Mouse (Mus musculus) lung, embryonic 14.5 days (tissue): ENCODE data around the gene Cenpc1. TPM values are rescaled to one million over a fixed set of nuclear protein-coding genes. Genes with fewer than 3 reads are reported as not detected.

Experiments used
- ATAC-seq: fragments of 200-750 bp; cut with Nextera tagmentation; 2 replicates; pipeline ENCODE4 v1.8.0; 2017; ENCODE audit warnings: mild to moderate bottlenecking, moderate TSS enrichment, moderate library complexity; ENCODE audit not compliant: insufficient read depth
- DNase-seq: peaks from one replicate; pipeline ENCODE4 v3.0.0-alpha.2; 2015
- H3K27ac ChIP-seq: fragments of 300-500 bp; sonication (generic); 2 replicates; pipeline ENCODE4 v1.5.1; 2014; ENCODE audit warnings: low read depth, mild to moderate bottlenecking, moderate library complexity
- H3K27me3 ChIP-seq: fragments of 300-500 bp; sonication (generic); 2 replicates; pipeline ENCODE4 v1.6.1; 2014; ENCODE audit warnings: low read length, control low read depth; ENCODE audit not compliant: insufficient read depth
- H3K36me3 ChIP-seq: fragments of 300-500 bp; sonication (generic); 2 replicates; pipeline ENCODE4 v1.6.1; 2014; ENCODE audit warnings: control low read depth; ENCODE audit not compliant: insufficient read depth
- H3K4me1 ChIP-seq: fragments of 300-500 bp; sonication (generic); 2 replicates; pipeline ENCODE4 v1.6.1; 2014; ENCODE audit warnings: antibody characterized with exemption, control low read depth; ENCODE audit not compliant: insufficient read depth
- H3K4me2 ChIP-seq: fragments of 300-500 bp; sonication (generic); 2 replicates; pipeline ENCODE4 v1.6.1; 2014; ENCODE audit warnings: mild to moderate bottlenecking
- H3K4me3 ChIP-seq: fragments of 300-500 bp; sonication (generic); 2 replicates; pipeline ENCODE4 v1.5.1; 2014; ENCODE audit warnings: low read depth, low read length
- H3K9ac ChIP-seq: fragments of 300-500 bp; sonication (generic); 2 replicates; pipeline ENCODE4 v1.6.1; 2014
- H3K9me3 ChIP-seq: fragments of 300-500 bp; sonication (generic); 2 replicates; pipeline ENCODE4 v1.6.1; 2016; ENCODE audit warnings: low read depth, low read length, control low read depth
- CTCF ChIP-seq: IDR thresholded peaks from 2 replicates; pipeline ENCODE4 v1.5.1; 2016; ENCODE audit warnings: antibody characterized with exemption, low read depth
- WGBS: fragments of 180-500 bp; shearing (Covaris S2); extraction: QIAGEN DNeasy Blood & Tissue Kit; methylation state at CpG from one replicate; pipeline ENCODE4 v1.1.7; 2014; 5-methylcytosine and 5-hydroxymethylcytosine counted together
- polyA plus RNA-seq: library from polyadenylated mRNA; unstranded; fragments of >200 nt; fragmentation: Nextera tagmentation; extraction: Ambion mirVana; gene quantifications from 2 replicates; pipeline ENCODE4 v1.2.1, GENCODE M21; 2014

Gene Cenpc1
- polyA plus RNA-seq, 1 experiment from 2014 or later = 38.3 TPM

GRCm38 (mm10) chr5:86071538-86071937, 6.2 kb upstream of the Cenpc1 start, which contains the start of gene Stap1:
TSS of gene Stap1 (plus strand) at chr5:86071746.
- no peaks in the 10 kb centered on the region for H3K9me3 ChIP-seq
- no peak for TF ChIP-seq CTCF
- DNase-seq = no peak
- H3K4me1 ChIP-seq = no peaks in the 10 kb centered on the region
- H3K4me3 ChIP-seq = no peak within 1 kb of the TSS
- H3K36me3 ChIP-seq = no peaks in the 10 kb centered on the region
- 58% methylated on average over 7 of the region's 7 CpGs for WGBS
- no peak within 1 kb of the TSS for H3K4me2 ChIP-seq
- H3K27me3 ChIP-seq = no peaks in the 10 kb centered on the region
- H3K9ac ChIP-seq = no peak within 1 kb of the TSS
- H3K27ac ChIP-seq = no peak within 1 kb of the TSS
- no peak for ATAC-seq

DNA sequence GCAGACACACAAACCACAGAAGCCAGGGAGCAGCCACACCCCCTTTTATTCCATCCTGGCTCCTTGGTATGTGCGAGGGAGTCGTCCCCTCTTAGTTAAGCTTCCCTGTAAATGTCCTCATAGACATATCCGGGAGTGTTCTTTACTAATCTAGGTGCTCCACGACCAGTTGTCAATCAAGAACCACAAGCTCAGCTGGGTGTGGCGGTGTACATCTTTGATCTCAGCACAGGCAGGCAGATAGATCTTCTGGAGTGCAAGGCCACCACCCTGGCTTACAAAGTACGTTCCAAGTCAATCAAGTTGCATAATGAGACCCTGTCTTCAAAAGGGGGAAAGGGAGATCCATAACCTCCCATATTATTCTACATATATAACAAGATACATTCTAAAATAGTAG, 3.7 kb upstream of the Cenpc1 start:
- Histone ChIP-seq H3K4me1 (no peaks in the 10 kb centered on the region), H3K4me3 (no peak overlapping the region), H3K27me3 (no peaks in the 10 kb centered on the region), H3K36me3 (no peaks in the 10 kb centered on the region), H3K27ac (no peak overlapping the region), H3K4me2 (no peak overlapping the region), H3K9ac (no peak overlapping the region), H3K9me3 (no peaks in the 10 kb centered on the region)
- WGBS = 70% methylated on average over 6 of the region's 6 CpGs
- no peak for TF ChIP-seq CTCF
- DNase-seq = no peak
- no peak for ATAC-seq

DNA sequence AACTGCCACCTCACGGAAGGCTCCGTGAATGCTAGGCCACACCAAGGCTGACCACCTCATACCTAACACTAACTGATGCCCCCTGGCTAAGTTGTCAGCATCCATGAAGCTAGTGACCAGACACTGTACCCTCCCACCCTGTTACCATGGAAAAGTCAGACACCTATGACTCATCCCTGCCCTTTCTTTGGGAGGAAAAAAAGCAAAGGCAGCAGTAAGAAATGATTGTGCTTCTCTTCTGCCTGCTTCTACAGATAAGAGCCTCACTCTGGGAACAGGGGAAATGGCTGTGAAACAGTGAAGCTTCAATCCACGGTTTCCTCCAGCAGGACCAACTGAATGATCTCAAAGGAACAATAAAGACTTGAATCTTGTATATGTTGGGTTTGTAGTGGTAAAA, 3.1 kb upstream of the Cenpc1 start:
- TF ChIP-seq CTCF = no peak
- Histone ChIP-seq H3K4me2 (no peak overlapping the region), H3K9me3 (no peaks in the 10 kb centered on the region), H3K27me3 (no peaks in the 10 kb centered on the region), H3K4me1 (no peaks in the 10 kb centered on the region), H3K36me3 (no peaks in the 10 kb centered on the region), H3K27ac (no peak overlapping the region), H3K4me3 (no peak overlapping the region), H3K9ac (no peak overlapping the region)
- ATAC-seq (no peak), DNase-seq (no peak)
- WGBS = 71% methylated on average over 3 of the region's 3 CpGs

DNA sequence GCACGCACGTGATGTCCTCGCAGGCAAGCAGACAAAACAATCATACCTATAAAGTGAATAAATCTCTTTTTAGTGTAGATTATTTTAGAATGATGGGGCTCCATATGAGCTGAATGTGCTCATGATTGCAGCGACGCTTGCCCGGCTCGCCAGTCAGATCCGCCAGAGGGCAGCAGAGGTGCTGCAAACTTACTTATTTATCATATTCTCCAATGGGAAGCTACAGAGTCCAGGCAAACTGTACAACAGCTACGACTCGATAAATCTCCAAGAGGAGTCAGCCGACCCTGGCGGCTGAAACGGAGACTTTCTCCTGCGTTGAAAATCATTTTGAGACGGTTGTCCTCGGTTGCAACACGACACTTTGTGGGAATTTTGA, 1.2 kb upstream of the Cenpc1 start:
- peak overlapping the region; percentile 71 for H3K4me2 ChIP-seq
- no peaks in the 10 kb centered on the region for H3K4me1 ChIP-seq
- no peaks in the 10 kb centered on the region for H3K9me3 ChIP-seq
- H3K36me3 ChIP-seq = no peaks in the 10 kb centered on the region
- DNase-seq (peak; percentile 95), ATAC-seq (peak; percentile 51)
- H3K9ac ChIP-seq = peak overlapping the region; percentile 41
- peak overlapping the region; percentile 71 for H3K4me3 ChIP-seq
- H3K27me3 ChIP-seq = no peaks in the 10 kb centered on the region
- peak overlapping the region; percentile 32; the same call in 1 of the 2 replicates for H3K27ac ChIP-seq
- under 1% methylated on average over 17 of the region's 17 CpGs for WGBS
- TF ChIP-seq CTCF = peak; percentile 85

DNA sequence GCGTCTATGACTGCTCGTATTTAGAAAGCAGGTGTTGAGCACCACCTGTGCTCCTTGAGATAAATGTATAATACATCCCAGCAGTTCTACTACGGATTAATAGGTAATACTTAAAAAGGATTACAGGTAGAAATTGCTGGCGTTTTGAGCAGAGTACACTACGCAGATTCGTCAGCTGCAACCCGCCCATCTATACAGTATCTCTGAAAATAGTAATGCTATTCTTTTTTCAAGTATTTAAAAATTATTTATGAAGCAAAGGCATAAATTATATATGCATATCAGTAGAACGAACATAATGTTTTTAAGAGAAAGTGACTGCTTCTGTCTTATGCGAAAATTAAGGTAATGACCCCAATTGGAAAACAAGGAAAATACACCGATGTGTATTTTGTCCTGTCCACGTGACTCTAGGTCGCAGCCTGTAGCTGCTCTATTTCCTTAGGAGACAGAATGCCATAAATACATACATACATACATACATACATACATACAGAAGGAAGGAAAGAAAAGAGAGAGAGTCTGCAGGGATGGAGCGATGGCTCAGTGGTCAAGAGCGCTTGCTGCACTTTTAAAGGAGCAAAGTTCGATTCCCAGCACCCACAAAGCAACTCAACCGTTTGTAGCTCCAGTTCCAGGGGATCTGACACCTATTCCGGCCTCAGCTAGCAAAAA, 630 bp upstream of the Cenpc1 start:
- H3K9me3 ChIP-seq = no peaks in the 10 kb centered on the region

GRCm38 (mm10) chr5:86063501-86063900, 1.9 kb downstream of the Cenpc1 start:
- Histone ChIP-seq H3K27me3 (no peaks in the 10 kb centered on the region), H3K27ac (no peak overlapping the region), H3K4me3 (0 out of 2 replicates have a peak overlapping the region, but pooled peaks have one; percentile 71), H3K4me2 (peak overlapping the region; percentile 65), H3K9me3 (no peaks in the 10 kb centered on the region), H3K9ac (no peak overlapping the region), H3K36me3 (peaks cover 6% of the 10 kb centered on the region; the same call in 1 of the 2 replicates), H3K4me1 (no peaks in the 10 kb centered on the region)
- WGBS = 90% methylated on average over 1 of the region's 1 CpGs
- TF ChIP-seq CTCF = no peak
- no peak for DNase-seq
- no peak for ATAC-seq

More for the DNA sequence above, 630 bp upstream of the Cenpc1 start:
- H3K36me3 ChIP-seq = no peaks in the 10 kb centered on the region
- no peak for TF ChIP-seq CTCF
- peak overlapping the region; percentile 71 for H3K4me2 ChIP-seq
- under 1% methylated on average over 17 of the region's 17 CpGs for WGBS
- no peaks in the 10 kb centered on the region for H3K27me3 ChIP-seq
- ATAC-seq = peak; percentile 71
- H3K4me3 ChIP-seq = peak overlapping the region; percentile 71
- peak overlapping the region; percentile 41 for H3K9ac ChIP-seq
- no peaks in the 10 kb centered on the region for H3K4me1 ChIP-seq
- peak overlapping the region; percentile 70 for H3K27ac ChIP-seq
- DNase-seq = peak; percentile 60

- ATAC-seq = no peak
- Histone ChIP-seq H3K27ac (no peak overlapping the region), H3K9ac (no peak overlapping the region), H3K36me3 (peaks cover 49% of the 10 kb centered on the region), H3K4me2 (no peak overlapping the region), H3K9me3 (no peaks in the 10 kb centered on the region), H3K4me1 (no peaks in the 10 kb centered on the region), H3K27me3 (no peaks in the 10 kb centered on the region), H3K4me3 (no peak overlapping the region)
- WGBS = 80% methylated on average over 2 of the region's 2 CpGs
- no peak for DNase-seq
- TF ChIP-seq CTCF = no peak
Measured at GRCm38 (mm10) chr5:86029820-86030219, 35.6 kb downstream of the Cenpc1 start.
